8 mouse cellular contexts compared by ENCODE assay signal in the genomic region with DNA sequence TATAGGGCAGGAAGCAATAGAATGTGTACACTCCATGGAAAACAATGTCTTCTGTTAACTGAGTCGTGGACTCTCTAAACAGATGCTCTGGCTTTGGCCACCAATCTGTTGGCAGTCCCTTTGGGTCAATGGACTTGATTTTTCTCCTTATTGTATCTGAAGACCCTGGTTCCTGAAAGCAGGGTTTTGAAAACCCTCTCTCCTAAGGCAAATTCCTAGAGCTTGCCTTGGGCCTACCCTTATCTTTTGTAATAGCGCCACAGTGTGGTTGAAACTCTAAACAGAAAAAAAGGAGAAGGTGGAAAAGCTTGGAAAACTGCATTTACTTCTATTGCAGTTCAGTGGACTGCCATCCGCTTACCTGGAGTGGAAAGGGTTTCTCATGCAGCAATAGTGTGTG. TPM values are rescaled to one million over a fixed set of nuclear protein-coding genes. Genes with fewer than 3 reads are reported as not detected.
DNase-seq lines count a peak whose midpoint lies in the region; ATAC-seq and TF ChIP-seq lines count a peak whose summit lies in the region.

No protein-coding gene starts in this region.

- H3K9me3 ChIP-seq in heart, embryonic 12.5 days (replicated peaks): no peaks in the 10 kb centered on the region
- no peaks in the 10 kb centered on the region for H3K9me3 ChIP-seq in heart, embryonic 15.5 days (replicated peaks)

- H3K27ac ChIP-seq in heart, adult 2 months: peak overlapping the region; percentile 78; the same call in 1 of the 2 replicates
- H3K27ac ChIP-seq in heart, embryonic 12.5 days (ENCODE audit: poor library complexity, severe bottlenecking): no peak overlapping the region
- H3K27ac ChIP-seq in heart, embryonic 15.5 days: no peak overlapping the region

- H3K9ac ChIP-seq in heart, adult 2 months (ENCODE audit: low read depth, low read length): no peak overlapping the region
- no peak overlapping the region for H3K9ac ChIP-seq in heart, embryonic 12.5 days
- H3K9ac ChIP-seq in heart, embryonic 15.5 days: no peak overlapping the region

- TF ChIP-seq EP300 in heart, adult 2 months (IDR thresholded peaks at IDR 0.05; ENCODE audit: insufficient read depth, low read depth, low read length): no peak

- TF ChIP-seq CTCF in heart, adult 2 months (IDR thresholded peaks at IDR 0.05): peak; percentile 85

- no peaks in the 10 kb centered on the region for H3K36me3 ChIP-seq in heart, adult 2 months (ENCODE audit: control insufficient read depth, insufficient read depth, low read length)
- H3K36me3 ChIP-seq in heart, embryonic 12.5 days: no peaks in the 10 kb centered on the region
- H3K36me3 ChIP-seq in heart, embryonic 15.5 days: no peaks in the 10 kb centered on the region

- H3K4me2 ChIP-seq in heart, embryonic 12.5 days: no peak overlapping the region
- 0 out of 2 replicates have a peak overlapping the region, but pooled peaks have one; percentile 88 for H3K4me2 ChIP-seq in heart, embryonic 15.5 days

- 31% methylated on average over 3 of the region's 3 CpGs for WGBS in heart, adult 2 months
- 17% methylated on average over 3 of the region's 3 CpGs for WGBS in heart, embryonic 12.5 days
- 23% methylated on average over 3 of the region's 3 CpGs for WGBS in heart, embryonic 15.5 days

- intact Hi-C loops in heart, adult 2 months (cut with DNase I): loop anchor here (1.0 to 10.0 kb wide), 8 partner anchors 13 to 545 kb away; no protein-coding TSS in a partner anchor

- ATAC-seq in heart, embryonic 12.5 days (ENCODE audit: insufficient number of reproducible peaks, low FRiP score): no peak
- no peak for ATAC-seq in heart, embryonic 15.5 days (replicated peaks; ENCODE audit: insufficient number of reproducible peaks, insufficient read depth, low FRiP score, low read depth)
- no peak for ATAC-seq in erythroblast, adult 5-6 weeks (replicated peaks; ENCODE audit: low FRiP score, poor library complexity, severe bottlenecking)

- TF ChIP-seq POLR2A in heart, adult 2 months (IDR thresholded peaks at IDR 0.05; ENCODE audit: insufficient read depth, low read depth, low read length): no peak

- peaks cover 3% of the 10 kb centered on the region for H3K4me1 ChIP-seq in heart, adult 2 months (ENCODE audit: control insufficient read depth, insufficient read depth, low read length)
- H3K4me1 ChIP-seq in heart, embryonic 12.5 days (replicated peaks): peaks cover 38% of the 10 kb centered on the region
- peaks cover 41% of the 10 kb centered on the region for H3K4me1 ChIP-seq in heart, embryonic 15.5 days (replicated peaks)

- DNase-seq in heart, adult 2 months: no peak
- peak; percentile 22 to 59 for DNase-seq in right cerebral cortex, adult 2 months (ENCODE audit: low spot score in 2 of 2)
- DNase-seq in right cerebral cortex, postnatal 14 days: no peak
- peak; percentile 28 for DNase-seq in neural tube, embryonic 10.5 days (ENCODE audit: extremely low spot score, low spot score)
- DNase-seq in urinary bladder, postnatal 25 days (ENCODE audit: low spot score): no peak

- H3K4me3 ChIP-seq in heart, adult 2 months: no peak overlapping the region
- H3K4me3 ChIP-seq in heart, embryonic 12.5 days: no peak overlapping the region
- no peak overlapping the region for H3K4me3 ChIP-seq in heart, embryonic 15.5 days

- H3K27me3 ChIP-seq in heart, adult 2 months (ENCODE audit: control insufficient read depth, insufficient read depth, low read length): no peaks in the 10 kb centered on the region
- peaks cover 21% of the 10 kb centered on the region; the same call in 1 of the 2 replicates for H3K27me3 ChIP-seq in heart, embryonic 12.5 days (replicated peaks)
- peaks cover 30% of the 10 kb centered on the region for H3K27me3 ChIP-seq in heart, embryonic 15.5 days

- H3K79me2 ChIP-seq in heart, adult 2 months (replicated peaks; ENCODE audit: control insufficient read depth, insufficient read depth, low read length): no peaks in the 10 kb centered on the region

RNA-seq across cellular contexts. Expression of a gene that starts 1.0 kb away (rescaled TPM):
- 1 to 10 TPM; 3.9 to 4.1 TPM for total RNA-seq in heart, adult 2 months (2021)
- polyA plus RNA-seq in heart, adult 2 months (2012; rRNA removed): 4.0 and 4.2 TPM in 2 replicates
- polyA plus RNA-seq in heart, embryonic 12.5 days (2016; fragmentation: Nextera tagmentation; extraction: Ambion mirVana): 8.2 and 8.9 TPM in 2 replicates
- polyA plus RNA-seq in heart, embryonic 15.5 days (2015; fragmentation: Nextera tagmentation; extraction: Ambion mirVana): 7.0 and 8.0 TPM in 2 replicates
- total RNA-seq in erythroblast, adult 5-6 weeks (2015; ENCODE audit: low replicate concordance): not detected in 2 replicates
- total RNA-seq in erythroblast, adult 5-6 weeks (2017; ENCODE audit: low replicate concordance): not detected in 2 replicates

Comparison
In these comparisons a context has a peak if more than half of its experiments do, and no peak if none do; other contexts are left out.
1. DNase-seq: peak in right cerebral cortex, adult 2 months (2 of 2) and neural tube, embryonic 10.5 days (single experiment); none in heart, adult 2 months (0 of 2), right cerebral cortex, postnatal 14 days (single experiment) and urinary bladder, postnatal 25 days (single experiment).